20 mouse cellular contexts compared by ENCODE assay signal in genomic region chr5:138864880-138865279, GRCm38 (mm10). TPM values are rescaled to one million over a fixed set of nuclear protein-coding genes. Genes with fewer than 3 reads are reported as not detected.
DNase-seq lines count a peak whose midpoint lies in the region; ATAC-seq and TF ChIP-seq lines count a peak whose summit lies in the region.
"Had no signal": no experiment of that assay in that cellular context is flagged by ENCODE, and none has a peak within 500 bp of the region (broad histone marks: within the 10 kb centered on the region; RNA-seq: fewer than 3 reads in every experiment).

No protein-coding gene starts in this region.

- DNase-seq in kidney, adult 9 months, result no peak
- DNase-seq in liver, adult 2 months (ENCODE audit: extremely low read depth, low read depth, low spot score), result peak; percentile 20
- peak; percentile 18 for DNase-seq in retina, postnatal 1 day
- DNase-seq in adrenal gland, postnatal 36 days, result no peak
- DNase-seq: cerebellum, adult 9-11 months; gastrocnemius, postnatal 14 days; heart, adult 2 months; kidney, postnatal 36 days; layer of hippocampus, adult 9-11 months had no signal

- 54% methylated on average over 7 of the region's 7 CpGs for WGBS in kidney, embryonic 15.5 days
- WGBS in intestine, embryonic 16.5 days, result 39% methylated on average over 7 of the region's 7 CpGs
- WGBS in liver, adult 2 months, result 37% methylated on average over 7 of the region's 7 CpGs
- WGBS in hindbrain, embryonic 13.5 days, result 38% methylated on average over 7 of the region's 7 CpGs

- ATAC-seq in kidney, embryonic 15.5 days (replicated peaks; ENCODE audit: low FRiP score), result peak; percentile 75; the same call in 1 of the 2 replicates
- ATAC-seq in intestine, embryonic 16.5 days, result peak; percentile 63
- ATAC-seq in hindbrain, embryonic 13.5 days (ENCODE audit: low FRiP score), result no peak
- ATAC-seq: midbrain, embryonic 13.5 days had no signal

- no peak for TF ChIP-seq CTCF in liver, adult 2 months (IDR thresholded peaks at IDR 0.05; ENCODE audit: low read depth, low read length)

- H3K4me2 ChIP-seq in kidney, embryonic 15.5 days, result no peak overlapping the region
- no peak overlapping the region for H3K4me2 ChIP-seq in intestine, embryonic 16.5 days (ENCODE audit: low read depth, low read length)
- H3K4me2 ChIP-seq in hindbrain, embryonic 13.5 days, result no peak overlapping the region
- H3K4me2 ChIP-seq: midbrain, embryonic 13.5 days; neural tube, embryonic 15.5 days had no signal

- H3K9ac ChIP-seq in kidney, embryonic 15.5 days, result no peak overlapping the region
- peak overlapping the region; percentile 22; the same call in 1 of the 2 replicates for H3K9ac ChIP-seq in intestine, embryonic 16.5 days (ENCODE audit: low read depth, low read length)
- no peak overlapping the region for H3K9ac ChIP-seq in liver, adult 2 months (ENCODE audit: low read depth, low read length)
- no peak overlapping the region for H3K9ac ChIP-seq in hindbrain, embryonic 13.5 days
- H3K9ac ChIP-seq: midbrain, embryonic 13.5 days; neural tube, embryonic 15.5 days had no signal

- peak overlapping the region; percentile 52; the same call in 1 of the 2 replicates for H3K27ac ChIP-seq in kidney, embryonic 15.5 days
- peak overlapping the region; percentile 58; the same call in 1 of the 2 replicates for H3K27ac ChIP-seq in intestine, embryonic 16.5 days (ENCODE audit: low read length)
- H3K27ac ChIP-seq in liver, adult 2 months (replicated peaks; ENCODE audit: insufficient read depth, low read depth, low read length), result no peak overlapping the region
- no peak overlapping the region for H3K27ac ChIP-seq in hindbrain, embryonic 13.5 days
- H3K27ac ChIP-seq: heart, adult 2 months; midbrain, embryonic 13.5 days; neural tube, embryonic 15.5 days had no signal

- no peaks in the 10 kb centered on the region for H3K27me3 ChIP-seq in kidney, embryonic 15.5 days
- H3K27me3 ChIP-seq in intestine, embryonic 16.5 days (replicated peaks; ENCODE audit: control insufficient read depth, insufficient read depth, low read length), result no peaks in the 10 kb centered on the region
- H3K27me3 ChIP-seq in liver, adult 2 months (ENCODE audit: control insufficient read depth, insufficient read depth, low read length), result no peaks in the 10 kb centered on the region
- 0 out of 2 replicates have a peak, but pooled peaks cover 2% of the 10 kb centered on the region for H3K27me3 ChIP-seq in hindbrain, embryonic 13.5 days
- H3K27me3 ChIP-seq: midbrain, embryonic 13.5 days; neural tube, embryonic 15.5 days had no signal

- no peaks in the 10 kb centered on the region for H3K36me3 ChIP-seq in kidney, embryonic 15.5 days
- no peaks in the 10 kb centered on the region for H3K36me3 ChIP-seq in intestine, embryonic 16.5 days (ENCODE audit: control insufficient read depth, insufficient read depth, low read length)
- no peaks in the 10 kb centered on the region for H3K36me3 ChIP-seq in liver, adult 2 months (ENCODE audit: control insufficient read depth, insufficient read depth, low read length)
- no peaks in the 10 kb centered on the region for H3K36me3 ChIP-seq in hindbrain, embryonic 13.5 days
- H3K36me3 ChIP-seq: midbrain, embryonic 13.5 days; neural tube, embryonic 15.5 days had no signal

- H3K79me2 ChIP-seq in liver, adult 2 months (ENCODE audit: control insufficient read depth, insufficient read depth, low read length), result no peaks in the 10 kb centered on the region

- no peaks in the 10 kb centered on the region for H3K9me3 ChIP-seq in kidney, embryonic 15.5 days (replicated peaks)
- H3K9me3 ChIP-seq in intestine, embryonic 16.5 days (ENCODE audit: control insufficient read depth, low read length), result no peaks in the 10 kb centered on the region
- no peaks in the 10 kb centered on the region for H3K9me3 ChIP-seq in hindbrain, embryonic 13.5 days
- H3K9me3 ChIP-seq: midbrain, embryonic 13.5 days; neural tube, embryonic 15.5 days had no signal

- H3K4me3 ChIP-seq in kidney, embryonic 15.5 days (replicated peaks), result no peak overlapping the region
- H3K4me3 ChIP-seq in intestine, embryonic 16.5 days (ENCODE audit: low read length), result no peak overlapping the region
- H3K4me3 ChIP-seq in liver, adult 2 months (ENCODE audit: insufficient read depth, low read depth, low read length), result no peak overlapping the region
- H3K4me3 ChIP-seq in hindbrain, embryonic 13.5 days, result no peak overlapping the region
- H3K4me3 ChIP-seq: heart, adult 2 months; midbrain, embryonic 13.5 days; myocyte; neural tube, embryonic 15.5 days had no signal

- peaks cover 13% of the 10 kb centered on the region for H3K4me1 ChIP-seq in kidney, embryonic 15.5 days
- peaks cover 25% of the 10 kb centered on the region for H3K4me1 ChIP-seq in intestine, embryonic 16.5 days (ENCODE audit: control insufficient read depth, insufficient read depth, low read length)
- peaks cover 11% of the 10 kb centered on the region for H3K4me1 ChIP-seq in liver, adult 2 months (ENCODE audit: control insufficient read depth, insufficient read depth, low read length)
- peaks cover 10% of the 10 kb centered on the region for H3K4me1 ChIP-seq in hindbrain, embryonic 13.5 days (replicated peaks)
- H3K4me1 ChIP-seq: midbrain, embryonic 13.5 days had no signal

- no peak for TF ChIP-seq POLR2A in liver, adult 2 months (IDR thresholded peaks at IDR 0.05; ENCODE audit: extremely low read depth, insufficient read depth, low read length)

RNA-seq across cellular contexts. Expression of gene Gm5294, which starts 45.0 kb away (rescaled TPM):
- not detected in 2 replicates for polyA plus RNA-seq in kidney, embryonic 15.5 days (2015; fragmentation: Nextera tagmentation; extraction: Ambion mirVana)
- polyA plus RNA-seq in intestine, embryonic 16.5 days (2015; fragmentation: Nextera tagmentation; extraction: Ambion mirVana), result not detected in 2 replicates
- total RNA-seq in liver, adult 2 months (2014; rRNA removed), result not detected in 2 replicates
- polyA plus RNA-seq in liver, adult 2 months (2012; rRNA removed), result not detected in 2 replicates
- total RNA-seq in adrenal gland, postnatal 36 days (2021), result not detected
- polyA plus RNA-seq in hindbrain, embryonic 13.5 days (2015; fragmentation: Nextera tagmentation; extraction: Ambion mirVana), result 0.73 and 0.97 TPM in 2 replicates
- total RNA-seq: adrenal gland, postnatal 4 days; ES-E14; gastrocnemius, postnatal 14 days; heart, adult 2 months; hematopoietic stem cell, adult 5-6 weeks had no signal
- polyA plus RNA-seq: embryonic facial prominence, embryonic 14.5 days; heart, adult 2 months; limb, embryonic 14.5 days; midbrain, embryonic 13.5 days; myocyte; neural tube, embryonic 15.5 days had no signal

Comparison
In these comparisons a context has a peak if more than half of its experiments do, and no peak if none do; other contexts are left out.
1. H3K27ac ChIP-seq: peak in kidney, embryonic 15.5 days (single experiment) and intestine, embryonic 16.5 days (single experiment); none in liver, adult 2 months (single experiment) and hindbrain, embryonic 13.5 days (single experiment).
2. DNase-seq: peak in liver, adult 2 months (single experiment) and retina, postnatal 1 day (single experiment); none in kidney, adult 9 months (single experiment) and adrenal gland, postnatal 36 days (0 of 2).